Mouse (Mus musculus) forebrain, embryonic 14.5 days (tissue): ENCODE measurements around the gene Cachd1. TPM values are rescaled to one million over a fixed set of nuclear protein-coding genes. Genes with fewer than 3 reads are reported as not detected.
A peak's percentile ranks its signal among the peaks of the same experiment; 100 is the strongest.

Source experiments
- ATAC-seq: fragments of 200-750 bp; cut with Nextera tagmentation; 2 replicates; pipeline ENCODE4 v1.8.0; 2017; ENCODE audit warnings: mild to moderate bottlenecking, moderate library complexity
- DNase-seq: peaks from one replicate; pipeline ENCODE4 v3.0.0-alpha.2; 2015; ENCODE audit warnings: low spot score
- H3K27ac ChIP-seq: fragments of 300-500 bp; sonication (generic); 2 replicates; pipeline ENCODE4 v1.5.1; 2014; ENCODE audit warnings: low read depth, mild to moderate bottlenecking, control low read depth, low read length, moderate library complexity
- H3K27me3 ChIP-seq: fragments of 300-500 bp; sonication (generic); replicated peaks from 2 replicates; pipeline ENCODE4 v1.6.1; 2014; ENCODE audit warnings: low read length, control low read depth, mixed read lengths; ENCODE audit not compliant: control insufficient read depth, insufficient read depth
- H3K36me3 ChIP-seq: fragments of 300-500 bp; sonication (generic); 2 replicates; pipeline ENCODE4 v1.6.1; 2014; ENCODE audit warnings: low read length, control low read depth; ENCODE audit not compliant: control insufficient read depth, insufficient read depth
- H3K4me1 ChIP-seq: fragments of 300-500 bp; sonication (generic); 2 replicates; pipeline ENCODE4 v1.6.1; 2014; ENCODE audit warnings: antibody characterized with exemption, low read length, control low read depth; ENCODE audit not compliant: control insufficient read depth, insufficient read depth
- H3K4me2 ChIP-seq: fragments of 300-500 bp; sonication (generic); 2 replicates; pipeline ENCODE4 v1.6.1; 2014; ENCODE audit warnings: mild to moderate bottlenecking, control low read depth, low read length
- H3K4me3 ChIP-seq: fragments of 300-500 bp; sonication (generic); 2 replicates; pipeline ENCODE4 v1.5.1; 2014; ENCODE audit warnings: low read depth, low read length, control low read depth
- H3K9ac ChIP-seq: fragments of 300-500 bp; sonication (generic); 2 replicates; pipeline ENCODE4 v1.6.1; 2014; ENCODE audit warnings: mild to moderate bottlenecking, low read length, control low read depth, moderate library complexity
- H3K9me3 ChIP-seq: fragments of 300-500 bp; sonication (generic); replicated peaks from 2 replicates; pipeline ENCODE4 v1.6.1; 2016; ENCODE audit warnings: low read length, control low read depth, mixed read lengths; ENCODE audit not compliant: control insufficient read depth
- WGBS: fragments of 180-500 bp; shearing (Covaris S2); extraction: QIAGEN DNeasy Blood & Tissue Kit; methylation state at CpG from one replicate; pipeline ENCODE4 v1.1.7; 2014; 5-methylcytosine and 5-hydroxymethylcytosine counted together
- polyA plus RNA-seq: library from polyadenylated mRNA; unstranded; fragments of >200 nt; fragmentation: Nextera tagmentation; extraction: Ambion mirVana; gene quantifications from 2 replicates; pipeline ENCODE4 v1.2.1, GENCODE M21; 2014

Cachd1 gene
- polyA plus RNA-seq, 1 experiment from 2014 or later = 16.2 TPM

DNA sequence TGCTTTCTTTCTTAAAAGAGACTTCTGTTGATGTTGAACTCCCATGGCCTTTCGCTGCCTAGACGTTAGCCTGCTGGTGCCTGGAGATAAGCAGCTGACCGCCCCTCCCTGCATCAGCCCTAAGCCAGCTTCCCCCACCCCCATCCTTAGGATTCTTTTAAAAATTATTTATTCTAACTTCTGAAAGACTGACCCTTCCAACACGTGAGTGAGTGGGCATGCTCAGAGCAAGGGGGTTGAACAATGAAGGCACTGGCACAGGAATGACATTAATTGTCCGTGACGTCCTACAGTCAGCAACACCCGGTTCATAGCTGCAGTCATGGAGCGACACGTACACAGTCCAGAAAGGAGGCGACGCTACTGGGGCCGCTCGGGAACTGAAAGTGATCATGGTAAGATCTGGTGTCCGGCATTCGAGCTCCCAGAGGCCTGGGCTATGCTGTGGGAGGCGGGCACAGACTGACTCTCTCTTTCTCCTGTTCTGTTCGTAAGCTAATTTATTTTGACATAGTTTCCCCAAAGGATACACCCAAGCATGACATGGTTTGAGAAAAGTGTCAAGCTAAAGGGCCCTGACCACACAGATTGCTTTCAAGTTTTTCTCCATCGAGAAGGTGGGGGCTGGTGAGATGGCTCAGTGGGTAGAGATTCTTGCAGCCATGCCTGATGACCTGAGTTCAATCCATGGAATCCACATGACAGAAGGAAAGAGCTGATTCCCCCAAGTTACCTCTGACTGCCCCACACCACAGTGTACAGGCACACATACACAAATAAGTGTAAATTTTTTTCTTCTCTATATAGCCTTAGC is 218.2 kb downstream of the Cachd1 start:
- no peak overlapping the region for H3K4me3 ChIP-seq
- no peaks in the 10 kb centered on the region for H3K27me3 ChIP-seq
- no peak overlapping the region for H3K27ac ChIP-seq
- no peak overlapping the region for H3K9ac ChIP-seq
- DNase-seq (no peak), ATAC-seq (no peak)
- no peak overlapping the region for H3K4me2 ChIP-seq
- 81% methylated on average over 18 of the region's 18 CpGs for WGBS
- H3K4me1 ChIP-seq = peaks cover 6% of the 10 kb centered on the region; the same call in 1 of the 2 replicates
- no peaks in the 10 kb centered on the region for H3K9me3 ChIP-seq
- peaks cover 50% of the 10 kb centered on the region for H3K36me3 ChIP-seq

DNA sequence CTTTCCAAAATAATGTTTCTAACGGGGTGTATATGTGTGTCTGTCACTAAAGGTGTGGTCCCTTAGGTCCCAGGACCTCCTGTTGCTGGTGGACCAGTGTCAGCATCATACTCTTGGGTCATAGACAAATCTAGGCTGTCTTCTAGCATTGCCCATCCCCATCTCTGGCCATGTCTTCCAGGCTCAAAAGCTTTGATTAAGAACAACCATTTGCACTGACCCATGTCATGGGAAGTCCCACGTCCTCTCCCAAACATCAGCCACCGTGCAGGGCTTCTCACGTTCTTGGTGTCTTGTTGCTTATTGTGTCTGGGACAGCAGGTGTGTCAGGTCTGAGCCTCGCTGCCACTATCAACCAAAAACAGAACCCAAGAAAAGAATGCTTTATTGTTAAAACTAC is 219.1 kb downstream of the Cachd1 start:
- Histone ChIP-seq H3K27me3 (no peaks in the 10 kb centered on the region), H3K36me3 (peaks cover 43% of the 10 kb centered on the region), H3K9me3 (no peaks in the 10 kb centered on the region), H3K4me2 (no peak overlapping the region), H3K9ac (no peak overlapping the region), H3K27ac (no peak overlapping the region), H3K4me3 (no peak overlapping the region), H3K4me1 (peaks cover 3% of the 10 kb centered on the region; the same call in 1 of the 2 replicates)
- no peak for ATAC-seq
- no peak for DNase-seq
- 81% methylated on average over 5 of the region's 5 CpGs for WGBS

DNA sequence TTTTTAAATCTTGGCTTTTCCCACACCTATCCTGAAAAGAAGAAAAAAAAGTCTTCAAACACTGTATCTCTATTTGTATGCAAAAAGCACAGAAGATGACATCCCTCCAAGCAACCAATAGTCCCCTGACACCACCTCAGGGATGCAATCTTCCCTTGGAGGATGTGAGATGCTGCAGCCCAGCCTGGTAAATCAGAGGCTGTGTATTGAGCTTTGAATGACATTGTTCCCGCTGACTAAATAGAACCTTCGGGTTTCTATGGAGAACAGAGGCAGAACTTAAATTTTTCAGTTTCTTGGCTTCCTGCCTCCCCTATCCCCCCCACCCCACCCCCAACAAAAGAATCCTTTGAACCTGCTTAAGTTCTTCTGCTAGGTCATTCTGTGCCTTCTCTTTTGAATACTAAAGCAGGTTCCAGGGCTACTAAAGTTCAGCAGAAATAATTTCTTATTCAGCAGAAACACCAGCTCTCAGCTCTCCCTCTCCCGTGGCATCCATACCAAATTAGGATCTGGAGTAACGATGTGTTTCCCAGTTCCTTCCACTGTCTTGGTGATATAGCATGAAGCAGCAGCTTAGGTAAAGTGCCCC is 219.7 kb downstream of the Cachd1 start:
- no peak overlapping the region for H3K27ac ChIP-seq
- peaks cover 42% of the 10 kb centered on the region for H3K36me3 ChIP-seq
- DNase-seq = no peak
- ATAC-seq = no peak; the same call in 1 of the 2 replicates
- H3K27me3 ChIP-seq = no peaks in the 10 kb centered on the region
- no peak overlapping the region for H3K4me3 ChIP-seq
- H3K9me3 ChIP-seq = no peaks in the 10 kb centered on the region
- H3K9ac ChIP-seq = no peak overlapping the region
- WGBS = 23% methylated on average over 4 of the region's 4 CpGs
- H3K4me2 ChIP-seq = no peak overlapping the region
- no peaks in the 10 kb centered on the region for H3K4me1 ChIP-seq

DNA sequence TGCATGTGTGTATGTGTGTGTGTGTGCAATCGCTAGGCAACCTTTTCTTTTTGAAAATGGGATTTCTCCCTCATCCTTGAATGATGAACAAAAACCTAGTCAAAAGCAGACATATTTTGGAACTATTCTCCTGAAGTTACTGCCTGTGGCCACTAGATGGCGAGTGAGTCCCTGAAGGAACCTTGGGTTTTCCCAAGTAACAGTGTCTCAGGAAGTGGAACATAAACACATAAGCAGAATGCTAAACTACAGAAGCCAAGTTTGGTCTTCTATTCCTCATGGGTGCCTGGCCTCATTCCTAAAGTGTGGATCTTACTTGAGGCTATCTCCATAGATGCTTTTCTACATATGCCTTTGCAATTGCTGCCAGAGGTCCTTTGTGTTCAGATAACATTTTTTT is 221.7 kb downstream of the Cachd1 start:
- H3K4me2 ChIP-seq = no peak overlapping the region
- H3K27ac ChIP-seq = no peak overlapping the region
- no peak overlapping the region for H3K9ac ChIP-seq
- H3K9me3 ChIP-seq = no peaks in the 10 kb centered on the region
- H3K27me3 ChIP-seq = no peaks in the 10 kb centered on the region
- DNase-seq (peak; percentile 87), ATAC-seq (no peak)
- no peaks in the 10 kb centered on the region for H3K4me1 ChIP-seq
- no peak overlapping the region for H3K4me3 ChIP-seq
- WGBS = 16% methylated on average over 2 of the region's 2 CpGs
- H3K36me3 ChIP-seq = peaks cover 34% of the 10 kb centered on the region

DNA sequence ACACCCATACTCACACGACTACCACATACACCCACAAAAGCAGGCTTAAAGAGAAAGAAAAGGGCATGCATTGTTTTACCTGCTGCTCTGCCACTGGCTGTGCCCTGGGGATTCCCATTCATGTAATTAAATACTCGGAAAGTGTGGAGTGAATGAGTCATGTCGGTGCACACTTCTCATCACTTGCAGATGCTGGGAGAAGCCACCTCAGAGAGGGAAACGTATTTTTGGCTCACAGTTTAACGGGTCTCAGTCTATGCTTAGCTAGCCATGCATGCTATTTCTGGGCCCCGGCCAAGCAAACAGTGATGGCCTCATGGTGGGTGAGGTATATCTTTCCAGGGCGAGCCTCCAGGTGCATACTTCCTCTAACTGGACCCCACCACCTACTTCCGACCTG is 222.4 kb downstream of the Cachd1 start:
- Histone ChIP-seq H3K9ac (no peak overlapping the region), H3K4me2 (no peak overlapping the region), H3K9me3 (no peaks in the 10 kb centered on the region), H3K27ac (no peak overlapping the region), H3K4me1 (no peaks in the 10 kb centered on the region), H3K36me3 (peaks cover 35% of the 10 kb centered on the region), H3K4me3 (no peak overlapping the region), H3K27me3 (no peaks in the 10 kb centered on the region)
- WGBS = 72% methylated on average over 8 of the region's 8 CpGs
- ATAC-seq = no peak
- DNase-seq = no peak

DNA sequence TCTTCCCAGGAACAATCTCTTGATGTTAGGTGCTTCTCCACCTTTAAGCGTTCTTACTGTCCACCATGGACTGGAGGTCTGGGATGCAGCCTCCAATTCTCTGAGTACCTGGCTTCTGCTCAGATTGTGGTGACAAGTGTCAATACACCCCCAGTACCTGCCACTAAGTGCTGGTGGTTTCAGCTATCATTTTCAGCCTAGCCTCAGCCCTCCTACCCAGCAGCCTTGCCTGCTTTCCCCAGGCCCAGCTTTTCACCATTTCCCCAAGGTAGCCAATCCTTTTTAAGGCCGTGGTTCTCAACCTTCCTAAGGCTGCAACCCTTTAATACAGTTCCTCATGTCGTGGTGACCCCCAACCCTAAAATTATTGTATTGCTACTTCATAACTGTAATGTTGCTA is 224.1 kb downstream of the Cachd1 start:
- no peak for ATAC-seq
- 92% methylated on average over 3 of the region's 3 CpGs for WGBS

DNA sequence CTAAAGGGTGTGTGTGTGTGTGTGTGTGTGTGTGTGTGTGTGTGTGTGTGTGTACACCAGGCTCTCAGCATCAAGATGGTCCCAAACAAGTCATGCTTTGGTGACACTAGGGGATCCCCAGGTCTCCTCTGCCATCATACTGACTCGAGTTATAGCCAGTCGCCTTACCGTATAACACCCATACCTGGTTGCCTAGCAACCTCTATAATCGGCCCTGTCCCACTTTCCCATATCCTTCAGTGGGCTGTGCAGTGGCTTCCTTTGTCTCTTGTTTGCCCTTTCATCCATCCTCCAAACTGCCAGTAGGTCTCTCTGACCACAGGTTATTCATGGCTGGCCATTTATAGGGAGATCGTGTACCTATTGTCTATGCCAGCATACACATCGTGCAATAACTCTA is 224.6 kb downstream of the Cachd1 start:
- WGBS = 78% methylated on average over 6 of the region's 6 CpGs
- no peak overlapping the region for H3K4me3 ChIP-seq
- no peak for DNase-seq
- H3K27ac ChIP-seq = no peak overlapping the region
- no peak for ATAC-seq
- no peaks in the 10 kb centered on the region for H3K27me3 ChIP-seq
- H3K36me3 ChIP-seq = peaks cover 24% of the 10 kb centered on the region
- H3K4me1 ChIP-seq = no peaks in the 10 kb centered on the region
- H3K4me2 ChIP-seq = no peak overlapping the region
- H3K9me3 ChIP-seq = no peaks in the 10 kb centered on the region
- no peak overlapping the region for H3K9ac ChIP-seq

More for the DNA sequence above, 224.1 kb downstream of the Cachd1 start:
- Histone ChIP-seq H3K4me1 (no peaks in the 10 kb centered on the region), H3K9ac (no peak overlapping the region), H3K27me3 (no peaks in the 10 kb centered on the region), H3K27ac (no peak overlapping the region), H3K36me3 (peaks cover 22% of the 10 kb centered on the region), H3K4me3 (no peak overlapping the region), H3K4me2 (no peak overlapping the region), H3K9me3 (no peaks in the 10 kb centered on the region)
- DNase-seq = no peak

DNA sequence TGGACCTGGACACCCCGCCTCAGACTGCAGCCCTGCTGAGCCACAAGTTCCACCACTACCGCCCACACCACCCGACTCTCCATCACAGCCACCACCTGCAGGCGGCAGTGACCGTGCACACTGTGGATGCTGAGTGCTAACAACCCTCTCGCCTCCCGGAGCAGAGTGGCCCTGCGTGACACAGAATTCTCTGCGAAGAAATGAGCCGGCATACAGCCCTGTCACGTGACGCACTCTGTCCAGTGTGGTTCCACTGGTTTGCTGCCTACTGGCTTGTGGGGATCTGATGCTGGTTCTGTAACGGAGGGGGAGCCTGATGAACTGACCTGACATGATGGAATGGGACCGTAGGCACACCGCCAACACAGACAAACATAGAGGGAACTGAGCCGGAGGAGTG is 226.5 kb downstream of the Cachd1 start:
- Histone ChIP-seq H3K27me3 (no peaks in the 10 kb centered on the region), H3K27ac (no peak overlapping the region), H3K9me3 (no peaks in the 10 kb centered on the region), H3K4me2 (no peak overlapping the region), H3K4me3 (no peak overlapping the region), H3K9ac (no peak overlapping the region), H3K36me3 (peaks cover 21% of the 10 kb centered on the region), H3K4me1 (no peaks in the 10 kb centered on the region)
- no peak for ATAC-seq
- 94% methylated on average over 16 of the region's 16 CpGs for WGBS
- no peak for DNase-seq

DNA sequence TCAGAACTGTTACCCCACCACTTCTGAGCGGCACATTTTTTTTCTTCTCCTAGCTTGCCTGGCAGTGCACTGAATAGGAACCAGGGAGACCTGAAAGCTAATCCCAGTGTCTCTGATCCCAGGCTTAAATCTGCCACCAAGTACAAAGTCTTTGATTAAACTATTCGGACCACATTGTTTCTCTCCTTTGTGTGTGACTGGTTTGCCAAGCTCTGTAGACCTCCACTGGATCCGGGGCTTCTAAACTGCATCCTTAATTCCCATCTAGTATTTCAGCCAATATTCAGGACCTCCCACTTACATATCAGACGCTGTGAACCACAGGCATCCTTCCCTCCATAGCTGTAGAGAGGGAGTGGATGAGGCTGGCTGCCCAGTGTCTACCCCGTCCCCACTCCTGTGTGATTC is 231.9 kb downstream of the Cachd1 start:
- peak; percentile 49 for DNase-seq
- Histone ChIP-seq H3K27me3 (no peaks in the 10 kb centered on the region), H3K4me3 (no peak overlapping the region), H3K9me3 (no peaks in the 10 kb centered on the region), H3K4me2 (no peak overlapping the region), H3K9ac (no peak overlapping the region), H3K4me1 (no peaks in the 10 kb centered on the region), H3K27ac (no peak overlapping the region), H3K36me3 (peaks cover 7% of the 10 kb centered on the region)
- ATAC-seq = peak; percentile 67
- 18% methylated on average over 5 of the region's 5 CpGs for WGBS
